Mouse (Mus musculus) heart, adult 2 months (tissue): ENCODE data around the gene Camta1.

Experiments
- CTCF ChIP-seq: fragments of 200-600 bp; IDR thresholded peaks from 2 replicates; pipeline ENCODE4 v1.8.1; 2022; ENCODE audit warnings: antibody characterized with exemption, mild to moderate bottlenecking, moderate library complexity
- EP300 ChIP-seq: fragments of 200-500 bp; IDR thresholded peaks from 2 replicates; pipeline ENCODE4 v1.6.1; 2011; ENCODE audit warnings: low read depth, low read length, control low read depth; ENCODE audit not compliant: insufficient read depth
- POLR2A ChIP-seq: fragments of 200-500 bp; IDR thresholded peaks from 2 replicates; pipeline ENCODE4 v1.6.1; 2011; ENCODE audit warnings: mild to moderate bottlenecking, low read depth, low read length, control low read depth; ENCODE audit not compliant: insufficient read depth

GRCm38 (mm10) chr4:151738280-151738679 lies 123.4 kb downstream of the Camta1 start:
- no peak for TF ChIP-seq CTCF
- no peak for TF ChIP-seq EP300
- no peak for TF ChIP-seq POLR2A
